In the genomic region with DNA sequence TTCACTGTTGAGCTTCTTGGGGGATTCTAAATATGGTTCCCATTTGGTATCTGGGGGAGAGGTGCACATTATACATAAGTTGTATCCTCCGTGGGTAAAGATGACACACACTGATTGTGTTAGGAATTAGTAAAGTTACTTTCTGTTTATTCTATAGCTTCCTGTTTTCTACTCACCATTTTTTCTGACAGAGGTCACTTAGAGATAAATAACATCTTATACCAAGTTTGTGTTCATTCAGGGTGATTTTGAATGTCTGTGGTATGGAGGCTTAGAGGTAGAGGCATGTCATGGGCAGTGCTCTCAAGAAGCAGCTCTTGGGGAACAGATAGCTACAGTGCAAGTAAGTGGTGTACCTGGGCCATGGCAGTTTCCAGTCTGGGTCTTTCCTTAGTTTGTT, we compare ENCODE assay signal across 8 mouse cellular contexts.
DNase-seq lines count a peak whose midpoint lies in the region; ATAC-seq and TF ChIP-seq lines count a peak whose summit lies in the region.

No protein-coding gene starts in this region.

- DNase-seq in lung, postnatal 0 days (ENCODE audit: low spot score) = no peak
- no peak for DNase-seq in lung, postnatal 14 days
- DNase-seq in frontal cortex, postnatal 25 days (ENCODE audit: low spot score in 2 of 2) = no peak
- no peak for DNase-seq in embryo, embryonic 10 days (ENCODE audit: low spot score)
- DNase-seq in MN1 (ENCODE audit: low spot score) = no peak

- H3K27me3 ChIP-seq in lung, postnatal 0 days (replicated peaks; ENCODE audit: insufficient read depth, low read length) = no peaks in the 10 kb centered on the region
- H3K27me3 ChIP-seq in forebrain, embryonic 15.5 days = peaks cover 24% of the 10 kb centered on the region; the same call in 1 of the 2 replicates
- H3K27me3 ChIP-seq in liver, embryonic 12.5 days (replicated peaks) = no peaks in the 10 kb centered on the region; the same call in none of the 2 replicates
- no peaks in the 10 kb centered on the region for H3K27me3 ChIP-seq in stomach, embryonic 15.5 days (replicated peaks)

- no peak overlapping the region for H3K27ac ChIP-seq in lung, postnatal 0 days (ENCODE audit: low read length)
- H3K27ac ChIP-seq in forebrain, embryonic 15.5 days (replicated peaks) = no peak overlapping the region
- H3K27ac ChIP-seq in liver, embryonic 12.5 days = peak overlapping the region; percentile 96
- H3K27ac ChIP-seq in stomach, embryonic 15.5 days = no peak overlapping the region

- WGBS in lung, postnatal 0 days = 35% methylated on average over 1 of the region's 1 CpGs
- 70% methylated on average over 1 of the region's 1 CpGs for WGBS in forebrain, embryonic 15.5 days
- 12% methylated on average over 1 of the region's 1 CpGs for WGBS in liver, embryonic 12.5 days (ENCODE audit: insufficient replicate concordance)
- WGBS in stomach, embryonic 15.5 days = 36% methylated on average over 1 of the region's 1 CpGs

- ATAC-seq in lung, postnatal 0 days = no peak
- ATAC-seq in forebrain, embryonic 15.5 days (replicated peaks) = no peak
- no peak for ATAC-seq in liver, embryonic 12.5 days
- no peak for ATAC-seq in stomach, embryonic 15.5 days (ENCODE audit: insufficient read depth, low FRiP score, low read depth)

- no peak for TF ChIP-seq EP300 in lung, postnatal 0 days (IDR thresholded peaks at IDR 0.05)

- H3K9ac ChIP-seq in lung, postnatal 0 days (replicated peaks; ENCODE audit: low read depth) = no peak overlapping the region
- H3K9ac ChIP-seq in forebrain, embryonic 15.5 days (replicated peaks) = no peak overlapping the region
- peak overlapping the region; percentile 100 for H3K9ac ChIP-seq in liver, embryonic 12.5 days
- H3K9ac ChIP-seq in stomach, embryonic 15.5 days = no peak overlapping the region

- no peak for TF ChIP-seq CTCF in lung, postnatal 0 days (IDR thresholded peaks at IDR 0.05)

- H3K36me3 ChIP-seq in lung, postnatal 0 days (ENCODE audit: insufficient read depth, low read length) = no peaks in the 10 kb centered on the region
- H3K36me3 ChIP-seq in forebrain, embryonic 15.5 days = no peaks in the 10 kb centered on the region
- peaks cover 7% of the 10 kb centered on the region for H3K36me3 ChIP-seq in liver, embryonic 12.5 days
- no peaks in the 10 kb centered on the region for H3K36me3 ChIP-seq in stomach, embryonic 15.5 days

- H3K4me3 ChIP-seq in lung, postnatal 0 days (ENCODE audit: low read depth, low read length) = no peak overlapping the region
- peak overlapping the region; percentile 99 for H3K4me3 ChIP-seq in forebrain, embryonic 15.5 days
- H3K4me3 ChIP-seq in liver, embryonic 12.5 days = peak overlapping the region; percentile 98
- H3K4me3 ChIP-seq in stomach, embryonic 15.5 days (replicated peaks) = peak overlapping the region; percentile 98; the same call in 1 of the 2 replicates

- peak overlapping the region; percentile 94; the same call in 1 of the 2 replicates for H3K4me2 ChIP-seq in lung, postnatal 0 days (replicated peaks; ENCODE audit: low read depth, low read length)
- peak overlapping the region; percentile 98; the same call in 1 of the 2 replicates for H3K4me2 ChIP-seq in forebrain, embryonic 15.5 days (replicated peaks)
- peak overlapping the region; percentile 98 for H3K4me2 ChIP-seq in liver, embryonic 12.5 days
- peak overlapping the region; percentile 82 for H3K4me2 ChIP-seq in stomach, embryonic 15.5 days

- H3K4me1 ChIP-seq in lung, postnatal 0 days (ENCODE audit: insufficient read depth, low read depth, low read length) = peaks cover 12% of the 10 kb centered on the region; the same call in 1 of the 2 replicates
- peaks cover 20% of the 10 kb centered on the region for H3K4me1 ChIP-seq in forebrain, embryonic 15.5 days
- H3K4me1 ChIP-seq in liver, embryonic 12.5 days = peaks cover 48% of the 10 kb centered on the region
- H3K4me1 ChIP-seq in stomach, embryonic 15.5 days = no peaks in the 10 kb centered on the region

- H3K9me3 ChIP-seq in lung, postnatal 0 days (ENCODE audit: low read length) = no peaks in the 10 kb centered on the region
- H3K9me3 ChIP-seq in forebrain, embryonic 15.5 days = peaks cover 10% of the 10 kb centered on the region
- H3K9me3 ChIP-seq in liver, embryonic 12.5 days (replicated peaks) = no peaks in the 10 kb centered on the region
- no peaks in the 10 kb centered on the region for H3K9me3 ChIP-seq in stomach, embryonic 15.5 days
